In genomic region chr11:5836126-5836525, GRCm38 (mm10) we compare ENCODE assay signal across 8 mouse cellular contexts. TPM values are rescaled to one million over a fixed set of nuclear protein-coding genes. Genes with fewer than 3 reads are reported as not detected.
DNase-seq lines count a peak whose midpoint lies in the region; ATAC-seq and TF ChIP-seq lines count a peak whose summit lies in the region.

No protein-coding gene starts in this region.

- H3K4me1 ChIP-seq in heart, embryonic 10.5 days = peaks cover 19% of the 10 kb centered on the region
- H3K4me1 ChIP-seq in midbrain, postnatal 0 days (ENCODE audit: insufficient read depth, low read length) = no peaks in the 10 kb centered on the region
- H3K4me1 ChIP-seq in midbrain, embryonic 11.5 days (ENCODE audit: control insufficient read depth, insufficient read depth, low read length) = 0 out of 2 replicates have a peak, but pooled peaks cover 3% of the 10 kb centered on the region

- WGBS in heart, embryonic 10.5 days = 48% methylated on average over 1 of the region's 1 CpGs
- 64% methylated on average over 1 of the region's 1 CpGs for WGBS in midbrain, postnatal 0 days
- 53% methylated on average over 1 of the region's 1 CpGs for WGBS in midbrain, embryonic 11.5 days

- DNase-seq in heart, embryonic 10.5 days (ENCODE audit: low spot score) = no peak
- no peak for DNase-seq in heart, postnatal 25 days (ENCODE audit: low spot score)
- DNase-seq in midbrain, postnatal 0 days (ENCODE audit: low spot score) = peak; percentile 67
- no peak for DNase-seq in midbrain, embryonic 11.5 days (ENCODE audit: low spot score, missing footprints)
- DNase-seq in cerebellum, postnatal 25 days = peak; percentile 27 to 53
- peak; percentile 44 for DNase-seq in thymus, postnatal 14 days
- no peak for DNase-seq in left cerebral cortex, postnatal 25 days (ENCODE audit: low spot score in 2 of 2)

- no peak overlapping the region for H3K27ac ChIP-seq in heart, embryonic 10.5 days
- no peak overlapping the region for H3K27ac ChIP-seq in midbrain, postnatal 0 days (ENCODE audit: low read depth, low read length)
- no peak overlapping the region for H3K27ac ChIP-seq in midbrain, embryonic 11.5 days (ENCODE audit: low read depth, low read length)

- no peaks in the 10 kb centered on the region for H3K9me3 ChIP-seq in heart, embryonic 10.5 days
- no peaks in the 10 kb centered on the region for H3K9me3 ChIP-seq in midbrain, postnatal 0 days (ENCODE audit: low read length)
- no peaks in the 10 kb centered on the region for H3K9me3 ChIP-seq in midbrain, embryonic 11.5 days (ENCODE audit: control insufficient read depth, low read length)

- H3K27me3 ChIP-seq in heart, embryonic 10.5 days (ENCODE audit: insufficient read depth, poor library complexity, severe bottlenecking) = no peaks in the 10 kb centered on the region
- H3K27me3 ChIP-seq in midbrain, postnatal 0 days (ENCODE audit: insufficient read depth, low read length) = no peaks in the 10 kb centered on the region
- no peaks in the 10 kb centered on the region for H3K27me3 ChIP-seq in midbrain, embryonic 11.5 days (ENCODE audit: control insufficient read depth, insufficient read depth, low read length)

- TF ChIP-seq CTCF in midbrain, postnatal 0 days (IDR thresholded peaks at IDR 0.05) = peak; percentile 65

- 0 out of 2 replicates have a peak overlapping the region, but pooled peaks have one; percentile 5 for H3K4me3 ChIP-seq in heart, embryonic 10.5 days
- no peak overlapping the region for H3K4me3 ChIP-seq in midbrain, postnatal 0 days (ENCODE audit: low read depth, low read length)
- H3K4me3 ChIP-seq in midbrain, embryonic 11.5 days (ENCODE audit: low read depth, low read length) = no peak overlapping the region

- no peak overlapping the region for H3K9ac ChIP-seq in midbrain, postnatal 0 days (replicated peaks; ENCODE audit: low read length, poor library complexity, severe bottlenecking)
- no peak overlapping the region for H3K9ac ChIP-seq in midbrain, embryonic 11.5 days (ENCODE audit: low read length)

- peaks cover 45% of the 10 kb centered on the region for H3K36me3 ChIP-seq in heart, embryonic 10.5 days
- H3K36me3 ChIP-seq in midbrain, postnatal 0 days (ENCODE audit: insufficient read depth, low read length) = peaks cover 7% of the 10 kb centered on the region
- no peaks in the 10 kb centered on the region for H3K36me3 ChIP-seq in midbrain, embryonic 11.5 days (ENCODE audit: control insufficient read depth, insufficient read depth, low read length)

- H3K4me2 ChIP-seq in midbrain, postnatal 0 days (ENCODE audit: low read depth, low read length, poor library complexity, severe bottlenecking) = no peak overlapping the region
- H3K4me2 ChIP-seq in midbrain, embryonic 11.5 days = no peak overlapping the region

- peak; percentile 11; the same call in 1 of the 2 replicates for ATAC-seq in midbrain, postnatal 0 days (ENCODE audit: low FRiP score)
- no peak for ATAC-seq in midbrain, embryonic 11.5 days (ENCODE audit: low FRiP score)
- no peak for ATAC-seq in megakaryocyte, adult 5-6 weeks (ENCODE audit: poor library complexity, severe bottlenecking)

- intact Hi-C loops in heart, postnatal 25 days (cut with DNase I) = loop anchor here (2.0 to 5.0 kb wide), 3 partner anchors 41 to 51 kb away; partner anchors contain the start of genes Dbnl and Pold2
- intact Hi-C loops in left cerebral cortex, postnatal 25 days (cut with DNase I) = loop anchor here (2.0 kb wide), 1 partner anchor 43 kb away; the partner anchor contains the start of gene Pold2

RNA-seq across cellular contexts. Expression of gene Polm, which starts 1.7 kb away (rescaled TPM):
- polyA plus RNA-seq in heart, embryonic 10.5 days (2016; fragmentation: Nextera tagmentation; extraction: Ambion mirVana) = 8.9 and 11.1 TPM in 2 replicates
- total RNA-seq in heart, postnatal 25 days (2021) = 1 to 10 TPM; 3.0 to 3.6 TPM
- total RNA-seq in midbrain, postnatal 0 days (2014; rRNA removed) = 6.6 and 10.7 TPM in 2 replicates
- 5.7 and 6.2 TPM in 2 replicates for polyA plus RNA-seq in midbrain, postnatal 0 days (2015; fragmentation: Nextera tagmentation; extraction: Ambion mirVana)
- 7.1 and 7.3 TPM in 2 replicates for polyA plus RNA-seq in midbrain, embryonic 11.5 days (2014; fragmentation: Nextera tagmentation; extraction: Ambion mirVana)
- 10.4 and 10.7 TPM in 2 replicates for total RNA-seq in megakaryocyte, adult 5-6 weeks (2015)
- total RNA-seq in megakaryocyte, adult 5-6 weeks (2017) = 6.0 and 8.8 TPM in 2 replicates
- total RNA-seq in left cerebral cortex, postnatal 25 days (2021) = 10 to 100 TPM in 1 of 2 experiments, 1 to 10 TPM in 1; 9.7 to 10.9 TPM

RNA-seq across cellular contexts. Expression of gene Aebp1, which starts 25.6 kb away (rescaled TPM):
- 22.4 and 25.7 TPM in 2 replicates for polyA plus RNA-seq in heart, embryonic 10.5 days (2016; fragmentation: Nextera tagmentation; extraction: Ambion mirVana)
- total RNA-seq in heart, postnatal 25 days (2021) = 10 to 100 TPM; 18.5 to 23.3 TPM
- total RNA-seq in midbrain, postnatal 0 days (2014; rRNA removed) = 19.8 and 29.7 TPM in 2 replicates
- polyA plus RNA-seq in midbrain, postnatal 0 days (2015; fragmentation: Nextera tagmentation; extraction: Ambion mirVana) = 25.8 and 28.9 TPM in 2 replicates
- 15.0 and 15.8 TPM in 2 replicates for polyA plus RNA-seq in midbrain, embryonic 11.5 days (2014; fragmentation: Nextera tagmentation; extraction: Ambion mirVana)
- total RNA-seq in megakaryocyte, adult 5-6 weeks (2015) = not detected in 2 replicates
- total RNA-seq in megakaryocyte, adult 5-6 weeks (2017) = 0.11 and 0.12 TPM in 2 replicates
- 10 to 100 TPM; 13.2 to 16.0 TPM for total RNA-seq in left cerebral cortex, postnatal 25 days (2021)

RNA-seq across cellular contexts. Expression of gene Pgam2, which starts 32.6 kb away (rescaled TPM):
- 479 and 714 TPM in 2 replicates for polyA plus RNA-seq in heart, embryonic 10.5 days (2016; fragmentation: Nextera tagmentation; extraction: Ambion mirVana)
- 100 to 1,000 TPM; 914 to 924 TPM for total RNA-seq in heart, postnatal 25 days (2021)
- total RNA-seq in midbrain, postnatal 0 days (2014; rRNA removed) = not detected in 2 replicates
- polyA plus RNA-seq in midbrain, postnatal 0 days (2015; fragmentation: Nextera tagmentation; extraction: Ambion mirVana) = 2.9 and 3.8 TPM in 2 replicates
- 4.5 and 4.6 TPM in 2 replicates for polyA plus RNA-seq in midbrain, embryonic 11.5 days (2014; fragmentation: Nextera tagmentation; extraction: Ambion mirVana)
- total RNA-seq in megakaryocyte, adult 5-6 weeks (2015) = not detected in 2 replicates
- not detected in 2 replicates for total RNA-seq in megakaryocyte, adult 5-6 weeks (2017)
- total RNA-seq in left cerebral cortex, postnatal 25 days (2021) = 10 to 100 TPM in 1 of 2 experiments, 1 to 10 TPM in 1; 9.2 to 12.0 TPM

RNA-seq across cellular contexts. Expression of gene Pold2, which starts 42.0 kb away (rescaled TPM):
- polyA plus RNA-seq in heart, embryonic 10.5 days (2016; fragmentation: Nextera tagmentation; extraction: Ambion mirVana) = 140 and 162 TPM in 2 replicates
- 10 to 100 TPM; 29.2 to 33.2 TPM for total RNA-seq in heart, postnatal 25 days (2021)
- 21.3 and 30.3 TPM in 2 replicates for total RNA-seq in midbrain, postnatal 0 days (2014; rRNA removed)
- polyA plus RNA-seq in midbrain, postnatal 0 days (2015; fragmentation: Nextera tagmentation; extraction: Ambion mirVana) = 41.1 and 47.7 TPM in 2 replicates
- polyA plus RNA-seq in midbrain, embryonic 11.5 days (2014; fragmentation: Nextera tagmentation; extraction: Ambion mirVana) = 83.8 and 97.4 TPM in 2 replicates
- total RNA-seq in megakaryocyte, adult 5-6 weeks (2015) = 23.8 and 31.6 TPM in 2 replicates
- 19.0 and 29.3 TPM in 2 replicates for total RNA-seq in megakaryocyte, adult 5-6 weeks (2017)
- 10 to 100 TPM; 20.1 to 20.2 TPM for total RNA-seq in left cerebral cortex, postnatal 25 days (2021)

RNA-seq across cellular contexts. Expression of gene Dbnl, which starts 47.8 kb away (rescaled TPM):
- 101 and 114 TPM in 2 replicates for polyA plus RNA-seq in heart, embryonic 10.5 days (2016; fragmentation: Nextera tagmentation; extraction: Ambion mirVana)
- 10 to 100 TPM; 26.1 to 27.2 TPM for total RNA-seq in heart, postnatal 25 days (2021)
- total RNA-seq in midbrain, postnatal 0 days (2014; rRNA removed) = 82.2 and 90.8 TPM in 2 replicates
- 135 and 143 TPM in 2 replicates for polyA plus RNA-seq in midbrain, postnatal 0 days (2015; fragmentation: Nextera tagmentation; extraction: Ambion mirVana)
- 136 and 144 TPM in 2 replicates for polyA plus RNA-seq in midbrain, embryonic 11.5 days (2014; fragmentation: Nextera tagmentation; extraction: Ambion mirVana)
- 84.5 and 90.0 TPM in 2 replicates for total RNA-seq in megakaryocyte, adult 5-6 weeks (2015)
- 176 and 179 TPM in 2 replicates for total RNA-seq in megakaryocyte, adult 5-6 weeks (2017)
- total RNA-seq in left cerebral cortex, postnatal 25 days (2021) = 10 to 100 TPM; 69.2 to 74.1 TPM

Comparison
In these comparisons a context has a peak if more than half of its experiments do, and no peak if none do; other contexts are left out.
1. DNase-seq: peak in midbrain, postnatal 0 days (single experiment), cerebellum, postnatal 25 days (2 of 2) and thymus, postnatal 14 days (single experiment); none in heart, embryonic 10.5 days (single experiment), heart, postnatal 25 days (single experiment), midbrain, embryonic 11.5 days (single experiment) and left cerebral cortex, postnatal 25 days (0 of 2).
2. RNA of gene Aebp1, which starts 25.6 kb away (total RNA-seq): 18.5 to 23.3 TPM in heart, postnatal 25 days, 19.8 to 29.7 TPM in midbrain, postnatal 0 days and 13.2 to 16.0 TPM in left cerebral cortex, postnatal 25 days; 0.11 to 0.12 TPM in megakaryocyte, adult 5-6 weeks; every median in the first group is over 10 times any median in the second.
3. RNA of gene Pgam2, which starts 32.6 kb away (total RNA-seq): 914 to 924 TPM in heart, postnatal 25 days; 9.2 to 12.0 TPM in left cerebral cortex, postnatal 25 days, not detected in megakaryocyte, adult 5-6 weeks and not detected in midbrain, postnatal 0 days; every median in the first group is over 10 times any median in the second.